Mouse (Mus musculus): ENCODE results near the gene Zfp787.

GRCm38 (mm10) chr7:6136497-6136896 lies 19.3 kb downstream of the Zfp787 start:
- TF ChIP-seq CTCF (IDR thresholded peaks at IDR 0.05; ENCODE audit: extremely low read depth, insufficient read length, insufficient replicate concordance, low read depth, low read length) (no peak), POLR2A (IDR thresholded peaks at IDR 0.05; ENCODE audit: low read depth, low read length) (no peak)

Data from small intestine, adult 2 months (tissue).